In genomic region chr10:122685836-122686531, GRCm38 (mm10) we compare ENCODE assay signal across 14 mouse cellular contexts.
"Had no signal": no experiment of that assay in that cellular context is flagged by ENCODE, and none has a peak within 500 bp of the region (broad histone marks: within the 10 kb centered on the region; RNA-seq: fewer than 3 reads in every experiment).

No protein-coding gene starts in this region.

- H3K9me3 ChIP-seq: kidney, embryonic 15.5 days; limb, embryonic 13.5 days; midbrain, embryonic 10.5 days; neural tube, embryonic 13.5 days had no signal

- H3K4me2 ChIP-seq: kidney, embryonic 15.5 days; limb, embryonic 13.5 days; neural tube, embryonic 13.5 days had no signal

- H3K27ac ChIP-seq: kidney, embryonic 15.5 days; limb, embryonic 13.5 days; liver, embryonic 14.5 days; midbrain, embryonic 10.5 days; neural tube, embryonic 13.5 days had no signal

- H3K4me3 ChIP-seq: kidney, embryonic 15.5 days; limb, embryonic 13.5 days; midbrain, embryonic 10.5 days; neural tube, embryonic 13.5 days had no signal

- H3K36me3 ChIP-seq: limb, embryonic 13.5 days; midbrain, embryonic 10.5 days had no signal

- H3K27me3 ChIP-seq: kidney, embryonic 15.5 days; neural tube, embryonic 13.5 days had no signal

- H3K9ac ChIP-seq: kidney, embryonic 15.5 days; limb, embryonic 13.5 days; liver, embryonic 14.5 days; neural tube, embryonic 13.5 days had no signal

- H3K4me1 ChIP-seq: limb, embryonic 13.5 days had no signal

- DNase-seq: kidney, adult 2 months; kidney, postnatal 14 days; layer of hippocampus, postnatal 36 days; lung, adult 18-20 months; retina, postnatal 1 day; right cerebral cortex, postnatal 4 days; spleen, adult 18-20 months; thymus, adult 18-20 months; thymus, postnatal 14 days had no signal
